8 mouse cellular contexts compared by ENCODE assay signal in the genomic region with DNA sequence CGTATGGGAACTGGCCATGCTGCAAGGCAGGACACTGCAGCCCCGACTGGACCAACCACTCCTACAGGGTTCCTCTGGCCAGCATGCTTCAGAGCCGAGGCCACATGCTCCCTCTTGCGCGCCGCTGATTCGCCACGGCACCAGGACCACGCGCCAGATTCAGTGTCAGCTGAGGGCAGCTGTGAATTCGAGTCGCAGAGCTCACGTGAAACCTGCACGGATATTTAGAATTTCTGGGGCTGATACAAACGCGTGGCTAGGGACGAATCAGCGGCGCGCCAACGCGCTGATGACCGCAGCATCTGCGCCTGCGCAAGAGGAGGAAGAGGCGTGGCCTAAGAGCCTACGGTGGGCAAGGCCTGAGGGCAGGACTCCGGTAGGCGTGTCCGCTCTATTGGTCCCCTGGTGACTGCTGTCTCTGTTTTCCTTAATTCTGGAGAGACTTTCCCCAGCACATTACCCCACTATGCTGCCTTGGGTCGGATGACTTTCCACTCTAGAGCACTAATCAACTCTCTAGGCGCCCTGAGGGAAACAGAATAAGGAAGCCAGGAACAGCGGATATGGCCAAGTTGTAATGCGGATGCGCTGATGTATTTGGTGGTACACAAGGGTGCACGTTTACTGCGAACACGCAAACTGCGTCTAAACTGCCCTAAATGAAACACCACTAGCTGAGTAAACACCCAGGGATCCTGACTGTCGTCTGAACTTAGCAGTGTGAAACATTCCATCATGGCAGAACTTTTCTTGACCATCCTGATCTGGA. TPM values are rescaled to one million over a fixed set of nuclear protein-coding genes. Genes with fewer than 3 reads are reported as not detected.
DNase-seq lines count a peak whose midpoint lies in the region; ATAC-seq and TF ChIP-seq lines count a peak whose summit lies in the region.

A gene (minus strand): TSS at position 304 of the 769 bp plus-strand sequence.

- peak; percentile 79 for DNase-seq in ES-E14 (ENCODE audit: low read depth, low spot score)
- peak; percentile 93 for DNase-seq in cerebellum, adult 11-12 months
- peak; percentile 96 for DNase-seq in heart, postnatal 36 days
- peak; percentile 88 to 91 for DNase-seq in layer of hippocampus, adult 2 months (ENCODE audit: low spot score in 2 of 2)
- DNase-seq in lung, embryonic 14.5 days = peak; percentile 98
- DNase-seq in thymus, adult 2 months = peak; percentile 91

- peak within 1 kb of the TSS; percentile 99 for H3K4me2 ChIP-seq in forebrain, embryonic 16.5 days (ENCODE audit: low read length)
- H3K4me2 ChIP-seq in lung, embryonic 14.5 days = peak within 1 kb of the TSS; percentile 93

- 0 out of 2 replicates have a peak, but pooled peaks have one; percentile 42 for TF ChIP-seq POLR2A in olfactory bulb, adult 2 months (IDR thresholded peaks at IDR 0.05; ENCODE audit: insufficient read depth, low read depth, low read length)
- no peak for TF ChIP-seq POLR2A in thymus, adult 2 months (IDR thresholded peaks at IDR 0.05; ENCODE audit: control insufficient read depth, extremely low read depth, insufficient read depth, low read length, poor library complexity)

- H3K36me3 ChIP-seq in ES-E14 (ENCODE audit: control insufficient read depth, insufficient read depth, low read length, poor library complexity, severe bottlenecking) = peaks cover 12% of the 10 kb centered on the region; the same call in 1 of the 2 replicates
- no peaks in the 10 kb centered on the region for H3K36me3 ChIP-seq in forebrain, embryonic 16.5 days (ENCODE audit: control insufficient read depth, insufficient read depth)
- H3K36me3 ChIP-seq in lung, embryonic 14.5 days (ENCODE audit: insufficient read depth) = peaks cover 22% of the 10 kb centered on the region
- H3K36me3 ChIP-seq in thymus, adult 2 months (ENCODE audit: control insufficient read depth, insufficient read depth, low read length) = no peaks in the 10 kb centered on the region

- intact Hi-C loops in heart, postnatal 36 days (cut with DNase I) = loop anchor here (2.0 to 5.0 kb wide), 5 partner anchors 17 to 156 kb away; a partner anchor contains a TSS

- 5% methylated on average over 40 of the region's 40 CpGs for WGBS in forebrain, embryonic 16.5 days
- 5% methylated on average over 40 of the region's 40 CpGs for WGBS in lung, embryonic 14.5 days
- WGBS in olfactory bulb, adult 2 months = 2% methylated on average over 40 of the region's 40 CpGs
- 6% methylated on average over 40 of the region's 40 CpGs for WGBS in thymus, adult 2 months

- peak within 1 kb of the TSS; percentile 89 for H3K9ac ChIP-seq in ES-E14 (ENCODE audit: insufficient read depth, low read depth, low read length, poor library complexity, severe bottlenecking)
- peak within 1 kb of the TSS; percentile 80 for H3K9ac ChIP-seq in forebrain, embryonic 16.5 days (replicated peaks; ENCODE audit: low read depth, low read length)
- peak within 1 kb of the TSS; percentile 60 for H3K9ac ChIP-seq in lung, embryonic 14.5 days

- H3K27ac ChIP-seq in ES-E14 (ENCODE audit: insufficient read depth, low read depth, low read length, poor library complexity, severe bottlenecking) = no peak within 1 kb of the TSS; the same call in 1 of the 2 replicates
- H3K27ac ChIP-seq in forebrain, embryonic 16.5 days (ENCODE audit: low read length) = peak within 1 kb of the TSS; percentile 86
- H3K27ac ChIP-seq in layer of hippocampus, adult 2 months = peak within 1 kb of the TSS; percentile 97
- peak within 1 kb of the TSS; percentile 94 for H3K27ac ChIP-seq in lung, embryonic 14.5 days (ENCODE audit: low read depth)
- peak within 1 kb of the TSS; percentile 67; the same call in 1 of the 2 replicates for H3K27ac ChIP-seq in olfactory bulb, adult 2 months (ENCODE audit: insufficient read depth, low read depth, low read length)
- peak within 1 kb of the TSS; percentile 1; the same call in 1 of the 2 replicates for H3K27ac ChIP-seq in thymus, adult 2 months (ENCODE audit: control insufficient read depth, insufficient read depth, low read length)

- peaks cover 2 to 7% of the 10 kb centered on the region in 2 experiments; a peak in 3 of 4 replicates for H3K4me1 ChIP-seq in ES-E14 (ENCODE audit: control insufficient read depth in 2 of 2, insufficient read depth in 2 of 2, low read length in 2 of 2, poor library complexity in 1 of 2)
- H3K4me1 ChIP-seq in forebrain, embryonic 16.5 days (replicated peaks; ENCODE audit: control insufficient read depth, insufficient read depth, low read length) = peaks cover 22% of the 10 kb centered on the region
- H3K4me1 ChIP-seq in lung, embryonic 14.5 days (ENCODE audit: insufficient read depth) = peaks cover 5% of the 10 kb centered on the region
- H3K4me1 ChIP-seq in olfactory bulb, adult 2 months (ENCODE audit: control insufficient read depth, insufficient read depth, low read length) = peaks cover 10% of the 10 kb centered on the region
- H3K4me1 ChIP-seq in thymus, adult 2 months (replicated peaks; ENCODE audit: control insufficient read depth, insufficient read depth, low read length) = peaks cover 17% of the 10 kb centered on the region

- H3K4me3 ChIP-seq in ES-E14 (ENCODE audit: insufficient read depth in 1 of 2, low read depth in 1 of 2, low read length in 2 of 2, poor library complexity in 1 of 2, severe bottlenecking in 1 of 2) = peak within 1 kb of the TSS; percentile 72 to 75
- peak within 1 kb of the TSS; percentile 78 for H3K4me3 ChIP-seq in forebrain, embryonic 16.5 days (replicated peaks; ENCODE audit: low read length)
- peak within 1 kb of the TSS; percentile 75 for H3K4me3 ChIP-seq in layer of hippocampus, adult 2 months
- H3K4me3 ChIP-seq in lung, embryonic 14.5 days (ENCODE audit: low read depth, low read length) = peak within 1 kb of the TSS; percentile 66
- peak within 1 kb of the TSS; percentile 54 for H3K4me3 ChIP-seq in olfactory bulb, adult 2 months (ENCODE audit: insufficient read depth, low read depth, low read length)
- peak within 1 kb of the TSS; percentile 58 for H3K4me3 ChIP-seq in thymus, adult 2 months (ENCODE audit: control insufficient read depth, insufficient read depth, low read length)

- H3K9me3 ChIP-seq in ES-E14 (ENCODE audit: control insufficient read depth, insufficient read depth, low read depth, low read length) = no peaks in the 10 kb centered on the region
- H3K9me3 ChIP-seq in forebrain, embryonic 16.5 days (ENCODE audit: control insufficient read depth, low read length) = no peaks in the 10 kb centered on the region
- no peaks in the 10 kb centered on the region for H3K9me3 ChIP-seq in lung, embryonic 14.5 days (ENCODE audit: low read depth, low read length)

- in situ Hi-C loops in ES-E14 (cut with MboI; ENCODE audit: low sequenced_read_pairs in 2 of 2, unreplicated experiment in 2 of 2) = no loop called here

- no peak for TF ChIP-seq CTCF in layer of hippocampus, adult 2 months (conservative IDR thresholded peaks at IDR 0.05)
- no peak for TF ChIP-seq CTCF in lung, embryonic 14.5 days (IDR thresholded peaks at IDR 0.05; ENCODE audit: low read depth)
- TF ChIP-seq CTCF in olfactory bulb, adult 2 months (IDR thresholded peaks at IDR 0.05; ENCODE audit: insufficient read depth, low read depth, low read length) = no peak
- TF ChIP-seq CTCF in thymus, adult 2 months (IDR thresholded peaks at IDR 0.05; ENCODE audit: borderline replicate concordance, control insufficient read depth, extremely low read depth, insufficient read depth, low read length, poor library complexity) = no peak; the same call in 1 of the 2 replicates

- peak; percentile 87 for ATAC-seq in forebrain, embryonic 16.5 days
- peak; percentile 94 for ATAC-seq in lung, embryonic 14.5 days (ENCODE audit: insufficient read depth)

- no peaks in the 10 kb centered on the region for H3K27me3 ChIP-seq in forebrain, embryonic 16.5 days (replicated peaks; ENCODE audit: control insufficient read depth, insufficient read depth, low read length)
- H3K27me3 ChIP-seq in lung, embryonic 14.5 days (ENCODE audit: insufficient read depth, low read length) = no peaks in the 10 kb centered on the region
- no peaks in the 10 kb centered on the region for H3K27me3 ChIP-seq in thymus, adult 2 months (ENCODE audit: control insufficient read depth, insufficient read depth, low read length)

TF ChIP-seq in ES-E14, 5 proteins besides CTCF, POLR2A, EP300 and RAD21:
- peak; percentile 31; the same call in 1 of the 2 replicates for TF ChIP-seq HCFC1 (IDR thresholded peaks at IDR 0.05; ENCODE audit: borderline replicate concordance, insufficient read depth, low read length)
- TF ChIP-seq CHD2 (IDR thresholded peaks at IDR 0.05; ENCODE audit: low read depth, low read length) = no peak
- peak; percentile 98 for TF ChIP-seq ZC3H11A (IDR thresholded peaks at IDR 0.05; ENCODE audit: borderline replicate concordance, low read depth, low read length)

RNA-seq across cellular contexts. Expression of the gene that starts here (rescaled TPM):
- 34.2 and 47.3 TPM in 2 replicates for total RNA-seq in ES-E14 (2012; rRNA removed)
- 47.0 and 62.9 TPM in 2 replicates for polyA plus RNA-seq in forebrain, embryonic 16.5 days (2015; fragmentation: Nextera tagmentation; extraction: Ambion mirVana)
- total RNA-seq in heart, postnatal 36 days (2021) = 10 to 100 TPM; 12.4 to 12.7 TPM
- 10 to 100 TPM; 36.9 to 42.8 TPM for total RNA-seq in layer of hippocampus, adult 2 months (2021)
- 41.8 and 46.5 TPM in 2 replicates for polyA plus RNA-seq in lung, embryonic 14.5 days (2014; fragmentation: Nextera tagmentation; extraction: Ambion mirVana)
- polyA plus RNA-seq in olfactory bulb, adult 2 months (2012; ENCODE audit: insufficient read depth, insufficient read length, low replicate concordance, missing spikeins) = not detected in 2 replicates
- polyA plus RNA-seq in thymus, adult 2 months (2012; rRNA removed) = 26.4 and 28.1 TPM in 2 replicates
